24 mouse cellular contexts compared by ENCODE assay signal in genomic region chr2:34605040-34605439, GRCm38 (mm10).
DNase-seq lines count a peak whose midpoint lies in the region; ATAC-seq and TF ChIP-seq lines count a peak whose summit lies in the region.
"Had no signal": no experiment of that assay in that cellular context is flagged by ENCODE, and none has a peak within 500 bp of the region (broad histone marks: within the 10 kb centered on the region; RNA-seq: fewer than 3 reads in every experiment).

No protein-coding gene starts in this region.

- no peak for DNase-seq in heart, postnatal 10 days
- no peak for DNase-seq in lung, postnatal 0 days (ENCODE audit: low spot score)
- no peak for DNase-seq in lung, adult 18-20 months
- DNase-seq in R1 (ENCODE audit: low read depth, low spot score), result peak; percentile 56
- DNase-seq in spleen, adult 12 weeks (ENCODE audit: low spot score), result no peak
- DNase-seq: B cell, adult 2 months; cerebellum, adult 9-10 months; cerebellum, postnatal 36 days; gastrocnemius, postnatal 10 days; kidney, adult 8-10 months; kidney, postnatal 14 days; lung, postnatal 36 days had no signal

- TF ChIP-seq CTCF in lung, postnatal 0 days (IDR thresholded peaks at IDR 0.05), result peak; percentile 15; the same call in 1 of the 2 replicates

- no peaks in the 10 kb centered on the region for H3K9me3 ChIP-seq in heart, embryonic 11.5 days (replicated peaks; ENCODE audit: control insufficient read depth, low read length)
- no peaks in the 10 kb centered on the region for H3K9me3 ChIP-seq in lung, postnatal 0 days (ENCODE audit: low read length)
- H3K9me3 ChIP-seq: forebrain, embryonic 13.5 days; G1E; limb, embryonic 12.5 days; liver, embryonic 15.5 days; lung, embryonic 15.5 days had no signal

- no peaks in the 10 kb centered on the region for H3K27me3 ChIP-seq in heart, embryonic 11.5 days (ENCODE audit: control insufficient read depth, insufficient read depth, low read length)
- H3K27me3 ChIP-seq in lung, postnatal 0 days (replicated peaks; ENCODE audit: insufficient read depth, low read length), result no peaks in the 10 kb centered on the region
- H3K27me3 ChIP-seq: heart, embryonic 13.5 days; limb, embryonic 12.5 days; liver, embryonic 15.5 days; lung, embryonic 15.5 days; megakaryocyte, embryonic 14.5 days; midbrain, embryonic 13.5 days; Patski had no signal

- no peak overlapping the region for H3K9ac ChIP-seq in heart, embryonic 11.5 days (ENCODE audit: low read depth, low read length)
- no peak overlapping the region for H3K9ac ChIP-seq in lung, postnatal 0 days (replicated peaks; ENCODE audit: low read depth)
- H3K9ac ChIP-seq: forebrain, embryonic 13.5 days; limb, embryonic 12.5 days; liver, embryonic 15.5 days; lung, embryonic 15.5 days; midbrain, embryonic 13.5 days had no signal

- no peaks in the 10 kb centered on the region for H3K36me3 ChIP-seq in heart, embryonic 11.5 days (ENCODE audit: control insufficient read depth, insufficient read depth, low read length)
- H3K36me3 ChIP-seq in lung, postnatal 0 days (ENCODE audit: insufficient read depth, low read length), result no peaks in the 10 kb centered on the region
- H3K36me3 ChIP-seq: liver, embryonic 15.5 days; lung, embryonic 15.5 days; midbrain, embryonic 13.5 days had no signal

- TF ChIP-seq EP300 in lung, postnatal 0 days (IDR thresholded peaks at IDR 0.05), result no peak

- no peak for ATAC-seq in heart, embryonic 11.5 days (replicated peaks; ENCODE audit: insufficient number of reproducible peaks, low FRiP score, low TSS enrichment)
- ATAC-seq in lung, postnatal 0 days, result no peak
- ATAC-seq: forebrain, embryonic 13.5 days; hindbrain, embryonic 16.5 days; midbrain, embryonic 13.5 days; Patski had no signal

- peaks cover 30% of the 10 kb centered on the region for H3K4me1 ChIP-seq in heart, embryonic 11.5 days (ENCODE audit: control insufficient read depth, insufficient read depth, low read length)
- H3K4me1 ChIP-seq in lung, postnatal 0 days (ENCODE audit: insufficient read depth, low read depth, low read length), result no peaks in the 10 kb centered on the region
- H3K4me1 ChIP-seq: liver, embryonic 15.5 days; lung, embryonic 15.5 days had no signal

- no peak overlapping the region for H3K4me3 ChIP-seq in heart, embryonic 11.5 days (ENCODE audit: low read depth, low read length)
- H3K4me3 ChIP-seq in lung, postnatal 0 days (ENCODE audit: low read depth, low read length), result no peak overlapping the region
- H3K4me3 ChIP-seq: forebrain, embryonic 13.5 days; heart, embryonic 13.5 days; left cerebral cortex, adult 2 months; limb, embryonic 12.5 days; liver, embryonic 15.5 days; lung, embryonic 15.5 days; megakaryocyte, embryonic 14.5 days; midbrain, embryonic 13.5 days had no signal

- intact Hi-C loops in heart, postnatal 10 days (cut with DNase I), result no loop called here

- peak overlapping the region; percentile 22; the same call in 1 of the 2 replicates for H3K27ac ChIP-seq in heart, embryonic 11.5 days (ENCODE audit: low read depth, low read length)
- H3K27ac ChIP-seq in lung, postnatal 0 days (ENCODE audit: low read length), result no peak overlapping the region
- H3K27ac ChIP-seq: forebrain, embryonic 13.5 days; left cerebral cortex, adult 2 months; limb, embryonic 12.5 days; liver, embryonic 15.5 days; lung, embryonic 15.5 days; midbrain, embryonic 13.5 days had no signal

- 46% methylated on average over 3 of the region's 3 CpGs for WGBS in heart, embryonic 11.5 days (ENCODE audit: insufficient replicate concordance)
- 66% methylated on average over 3 of the region's 3 CpGs for WGBS in lung, postnatal 0 days

- no peak overlapping the region for H3K4me2 ChIP-seq in heart, embryonic 11.5 days
- no peak overlapping the region for H3K4me2 ChIP-seq in lung, postnatal 0 days (replicated peaks; ENCODE audit: low read depth, low read length)
- H3K4me2 ChIP-seq: forebrain, embryonic 13.5 days; heart, embryonic 13.5 days; limb, embryonic 12.5 days; liver, embryonic 15.5 days; lung, embryonic 15.5 days; midbrain, embryonic 13.5 days had no signal
